Mouse (Mus musculus) liver, postnatal 0 days (tissue): ENCODE data around the gene Ankrd37.

Experiments used
- CTCF ChIP-seq: sonication (generic); IDR thresholded peaks from 2 replicates; pipeline ENCODE4 v1.5.1; 2016; ENCODE audit warnings: antibody characterized with exemption, low read depth
- EP300 ChIP-seq: IDR thresholded peaks from 2 replicates; pipeline ENCODE4 v1.6.1; 2016; ENCODE audit warnings: antibody characterized with exemption, low read depth, mild to moderate bottlenecking

GRCm38 (mm10) chr8:45973988-45974505 is 31.5 kb downstream of the Ankrd37 start:
- TF ChIP-seq CTCF, result no peak
- no peak for TF ChIP-seq EP300
